Mouse (Mus musculus) layer of hippocampus, postnatal 10 days (tissue): ENCODE measurements at regions not wholly inside any gene's neighbourhood (a gene's known extent, or its start where the extent isn't known, plus 50 kb on each side); places are given as distances from the start of the nearest gene placed in this dataset.

Source experiments
- DNase-seq, 2 experiments: peaks; one replicate each; pipeline ENCODE4 v3.0.0; 2021; ENCODE audit warnings: low spot score in 2 of 2
- microRNA-seq, 2 experiments: library from miRNA; unstranded; fragments of <30 nt; microRNA quantifications; one replicate each; pipeline ENCODE4 v1.2.0; 2021

GRCm38 (mm10) chrX:103532620-103533199, 97.7 kb upstream of the Zcchc13 start:
- DNase-seq: peak; percentile 39 to 72

GRCm38 (mm10) chrX:103533306-103533705, 97.1 kb upstream of the Zcchc13 start:
- peak; percentile 21 to 51 for DNase-seq

GRCm38 (mm10) chrX:103533831-103534230, 96.6 kb upstream of the Zcchc13 start:
- DNase-seq: no peak

GRCm38 (mm10) chrX:103546490-103547202, 83.7 kb upstream of the Zcchc13 start:
- DNase-seq: no peak

- DNase-seq: peak; percentile 38 to 58
Measured at GRCm38 (mm10) chrX:103551304-103551703, 79.1 kb upstream of the Zcchc13 start.

GRCm38 (mm10) chrX:103553196-103553595, 77.2 kb upstream of the Zcchc13 start:
- DNase-seq: peak in 1 of 2 experiments; percentile 10

- no peak for DNase-seq
Measured at GRCm38 (mm10) chrX:103553605-103554004, 76.8 kb upstream of the Zcchc13 start.

- peak; percentile 24 to 29 for DNase-seq
Measured at GRCm38 (mm10) chrX:103555041-103555986, 75.1 kb upstream of the Zcchc13 start.

GRCm38 (mm10) chrX:103556046-103556445, 74.3 kb upstream of the Zcchc13 start:
- DNase-seq: peak in 1 of 2 experiments; percentile 20

GRCm38 (mm10) chrX:103556681-103557490, 73.5 kb upstream of the Zcchc13 start:
- peak in 1 of 2 experiments; percentile 11 for DNase-seq

GRCm38 (mm10) chrX:103557496-103557895, 72.9 kb upstream of the Zcchc13 start:
- DNase-seq: peak in 1 of 2 experiments; percentile 61

GRCm38 (mm10) chrX:103563531-103564246, 66.7 kb upstream of the Zcchc13 start:
- DNase-seq: peak; percentile 76 to 90

GRCm38 (mm10) chrX:103573344-103573743, 57.0 kb upstream of the Zcchc13 start:
- no peak for DNase-seq

- DNase-seq: no peak
Measured at GRCm38 (mm10) chrX:103579484-103579883, 50.9 kb upstream of the Zcchc13 start.

Small RNA genes lying in the stretch of these regions (microRNA-seq; reads per million reads assigned to microRNA genes)
- gene Mir374b (0 to 0.20 reads per million in 2 experiments), gene Mir374c (0 reads per million in 2 experiments), gene Mir421 (340 to 400 reads per million in 2 experiments)
